Mouse (Mus musculus) small intestine, adult 2 months (tissue): ENCODE results near the gene Glud1. TPM values are rescaled to one million over a fixed set of nuclear protein-coding genes. Genes with fewer than 3 reads are reported as not detected.
"Not testable (repeated sequence)": the region's sequence is repeated elsewhere in the genome, so short reads cannot be mapped to it uniquely, and the experiment has no call there.

Experiments
- H3K27ac ChIP-seq: fragments of 200-500 bp; 2 replicates; pipeline ENCODE4 v1.5.1; 2012; ENCODE audit warnings: low read depth, low read length, control low read depth, inconsistent platforms; ENCODE audit not compliant: insufficient read depth
- H3K27me3 ChIP-seq: fragments of 200-500 bp; 2 replicates; pipeline ENCODE4 v1.6.1; 2012; ENCODE audit warnings: mild to moderate bottlenecking, moderate library complexity, low read length, inconsistent platforms; ENCODE audit not compliant: control insufficient read depth, insufficient read depth
- H3K36me3 ChIP-seq: fragments of 200-500 bp; 2 replicates; pipeline ENCODE4 v1.6.1; 2012; ENCODE audit warnings: mild to moderate bottlenecking, low read length, control low read depth, inconsistent platforms; ENCODE audit not compliant: control insufficient read depth, insufficient read depth
- H3K4me1 ChIP-seq: fragments of 200-500 bp; 2 replicates; pipeline ENCODE4 v1.6.1; 2012; ENCODE audit warnings: low read length, inconsistent platforms, mixed read lengths; ENCODE audit not compliant: control insufficient read depth, insufficient read depth, insufficient read length
- H3K4me3 ChIP-seq: fragments of 200-500 bp; 2 replicates; pipeline ENCODE4 v1.5.1; 2012; ENCODE audit warnings: low read depth, mild to moderate bottlenecking, control low read depth, inconsistent platforms, low read length, moderate library complexity
- CTCF ChIP-seq: fragments of 200-500 bp; IDR thresholded peaks from 2 replicates; pipeline ENCODE4 v1.5.1; 2012; ENCODE audit warnings: low read depth, mild to moderate bottlenecking, control low read depth, inconsistent platforms, low read length, moderate library complexity, mixed read lengths; ENCODE audit not compliant: insufficient replicate concordance, insufficient read length; ENCODE audit errors: extremely low read depth
- POLR2A ChIP-seq: fragments of 200-500 bp; IDR thresholded peaks from 2 replicates; pipeline ENCODE4 v1.6.1; 2012; ENCODE audit warnings: low read depth, mild to moderate bottlenecking, control low read depth, inconsistent platforms, low read length, moderate library complexity
- WGBS: fragments of 180-500 bp; shearing (Covaris S2); methylation state at CpG from one replicate; pipeline ENCODE4 v1.1.7; 2018; 5-methylcytosine and 5-hydroxymethylcytosine counted together
- polyA plus RNA-seq: library from polyadenylated mRNA; depleted of rRNA; stranded (reverse); fragments of >200 nt; gene quantifications from 2 replicates; pipeline ENCODE4 v1.2.3, GENCODE M21; 2012

Gene Glud1
- polyA plus RNA-seq, 1 experiment, result 223 TPM

- TF ChIP-seq POLR2A, result no peak
- TF ChIP-seq CTCF, result no peak
- H3K27ac ChIP-seq, result no peak overlapping the region
- H3K36me3 ChIP-seq, result no peaks in the 10 kb centered on the region
- H3K4me3 ChIP-seq, result no peak overlapping the region
- H3K4me1 ChIP-seq, result peaks cover 16% of the 10 kb centered on the region; the same call in 1 of the 2 replicates
- 65% methylated on average over 5 of the region's 5 CpGs for WGBS
- H3K27me3 ChIP-seq, result no peaks in the 10 kb centered on the region
Observed at GRCm38 (mm10) chr14:34359676-34360244, 49.2 kb downstream of the Glud1 start.

GRCm38 (mm10) chr14:34360251-34360650 lies 49.7 kb downstream of the Glud1 start:
- Histone ChIP-seq H3K27me3 (no peaks in the 10 kb centered on the region), H3K4me3 (no peak overlapping the region), H3K36me3 (no peaks in the 10 kb centered on the region), H3K27ac (no peak overlapping the region), H3K4me1 (peaks cover 16% of the 10 kb centered on the region; the same call in 1 of the 2 replicates)
- no peak for TF ChIP-seq POLR2A
- no peak for TF ChIP-seq CTCF
- 44% methylated on average over 6 of the region's 6 CpGs for WGBS

GRCm38 (mm10) chr14:34362135-34362534 lies 51.6 kb downstream of the Glud1 start:
- H3K4me3 ChIP-seq, result no peak overlapping the region
- peaks cover 16% of the 10 kb centered on the region; the same call in 1 of the 2 replicates for H3K4me1 ChIP-seq
- TF ChIP-seq CTCF (no peak), POLR2A (no peak)
- no peaks in the 10 kb centered on the region for H3K27me3 ChIP-seq
- H3K36me3 ChIP-seq, result no peaks in the 10 kb centered on the region
- no peak overlapping the region for H3K27ac ChIP-seq
- 28% methylated on average over 4 of the region's 4 CpGs for WGBS

- Histone ChIP-seq H3K4me3 (peak overlapping the region; percentile 62), H3K27me3 (no peaks in the 10 kb centered on the region), H3K36me3 (no peaks in the 10 kb centered on the region), H3K27ac (peak overlapping the region; percentile 92), H3K4me1 (peaks cover 16% of the 10 kb centered on the region; the same call in 1 of the 2 replicates)
- TF ChIP-seq POLR2A (no peak), CTCF (peak; percentile 69; the same call in 1 of the 2 replicates)
- 45% methylated on average over 18 of the region's 18 CpGs for WGBS
Observed at GRCm38 (mm10) chr14:34362726-34363445, 52.4 kb downstream of the Glud1 start.

GRCm38 (mm10) chr14:34363490-34364253 lies 53.1 kb downstream of the Glud1 start:
- no peaks in the 10 kb centered on the region for H3K27me3 ChIP-seq
- peak overlapping the region; percentile 92 for H3K27ac ChIP-seq

GRCm38 (mm10) chr14:34364254-34365146 lies 54.0 kb downstream of the Glud1 start:
- not testable (repeated sequence) for H3K36me3 ChIP-seq, H3K27me3 ChIP-seq
- H3K4me1 ChIP-seq, result peaks cover 16% of the 10 kb centered on the region; the same call in 1 of the 2 replicates
- peak overlapping the region; percentile 92 for H3K27ac ChIP-seq
- peak overlapping the region; percentile 62 for H3K4me3 ChIP-seq
- WGBS, result 92% methylated on average over 15 of the region's 15 CpGs

More at GRCm38 (mm10) chr14:34363490-34364253, 53.1 kb downstream of the Glud1 start:
- TF ChIP-seq POLR2A (peak; percentile 50; the same call in 1 of the 2 replicates), CTCF (peak; percentile 71)
- Histone ChIP-seq H3K4me1 (peaks cover 16% of the 10 kb centered on the region; the same call in 1 of the 2 replicates), H3K4me3 (peak overlapping the region; percentile 62), H3K36me3 (no peaks in the 10 kb centered on the region)
- WGBS, result 7% methylated on average over 32 of the region's 32 CpGs
